In genomic region chr8:122574667-122575251, GRCm38 (mm10) we compare ENCODE assay signal across 9 mouse cellular contexts. TPM values are rescaled to one million over a fixed set of nuclear protein-coding genes. Genes with fewer than 3 reads are reported as not detected.
DNase-seq lines count a peak whose midpoint lies in the region; ATAC-seq lines count a peak whose summit lies in the region.
"Had no signal": no experiment of that assay in that cellular context is flagged by ENCODE, and none has a peak within 500 bp of the region (broad histone marks: within the 10 kb centered on the region; RNA-seq: fewer than 3 reads in every experiment).

No protein-coding gene starts in this region.

- no peak overlapping the region for H3K27ac ChIP-seq in hindbrain, embryonic 13.5 days
- peak overlapping the region; percentile 83 for H3K27ac ChIP-seq in liver, embryonic 12.5 days

- peak overlapping the region; percentile 88 for H3K4me2 ChIP-seq in hindbrain, embryonic 13.5 days
- H3K4me2 ChIP-seq in liver, embryonic 12.5 days, result peak overlapping the region; percentile 92

- H3K4me1 ChIP-seq in erythroblast, embryonic 14.5 days (ENCODE audit: control insufficient read depth), result peaks cover 76% of the 10 kb centered on the region
- peaks cover 33% of the 10 kb centered on the region for H3K4me1 ChIP-seq in hindbrain, embryonic 13.5 days (replicated peaks)
- peaks cover 76% of the 10 kb centered on the region for H3K4me1 ChIP-seq in liver, embryonic 12.5 days

- no peak for ATAC-seq in erythroblast, adult 5-6 weeks (replicated peaks; ENCODE audit: low FRiP score, poor library complexity, severe bottlenecking)
- ATAC-seq in hindbrain, embryonic 13.5 days (ENCODE audit: low FRiP score), result no peak
- ATAC-seq in liver, embryonic 12.5 days, result peak; percentile 19; the same call in 1 of the 2 replicates

- H3K27me3 ChIP-seq in erythroblast, embryonic 14.5 days (ENCODE audit: control insufficient read depth), result peaks cover 7% of the 10 kb centered on the region
- H3K27me3 ChIP-seq in hindbrain, embryonic 13.5 days, result 0 out of 2 replicates have a peak, but pooled peaks cover 6% of the 10 kb centered on the region
- no peaks in the 10 kb centered on the region for H3K27me3 ChIP-seq in liver, embryonic 12.5 days (replicated peaks)

- H3K4me3 ChIP-seq in erythroblast, embryonic 14.5 days (replicated peaks), result peak overlapping the region; percentile 79
- H3K4me3 ChIP-seq in hindbrain, embryonic 13.5 days, result no peak overlapping the region
- peak overlapping the region; percentile 71 for H3K4me3 ChIP-seq in liver, embryonic 12.5 days

- peaks cover 56% of the 10 kb centered on the region for H3K36me3 ChIP-seq in erythroblast, embryonic 14.5 days (ENCODE audit: control insufficient read depth)
- peaks cover 41% of the 10 kb centered on the region for H3K36me3 ChIP-seq in hindbrain, embryonic 13.5 days
- peaks cover 53% of the 10 kb centered on the region for H3K36me3 ChIP-seq in liver, embryonic 12.5 days

- intact Hi-C loops in left cerebral cortex, postnatal 10 days (cut with DNase I), result no loop called here
- intact Hi-C loops in left cerebral cortex, postnatal 25 days (cut with DNase I), result no loop called here

- 41% methylated on average over 10 of the region's 10 CpGs for WGBS in hindbrain, embryonic 13.5 days
- WGBS in liver, embryonic 12.5 days (ENCODE audit: insufficient replicate concordance), result 15% methylated on average over 10 of the region's 10 CpGs

- H3K9me3 ChIP-seq in erythroblast, embryonic 14.5 days (ENCODE audit: control insufficient read depth, low read length), result no peaks in the 10 kb centered on the region; the same call in 1 of the 2 replicates
- H3K9me3 ChIP-seq in hindbrain, embryonic 13.5 days, result no peaks in the 10 kb centered on the region
- no peaks in the 10 kb centered on the region for H3K9me3 ChIP-seq in liver, embryonic 12.5 days (replicated peaks)

- H3K9ac ChIP-seq in hindbrain, embryonic 13.5 days, result 0 out of 2 replicates have a peak overlapping the region, but pooled peaks have one; percentile 20
- peak overlapping the region; percentile 77 for H3K9ac ChIP-seq in liver, embryonic 12.5 days

- peak; percentile 51 for DNase-seq in 416B (ENCODE audit: low read depth)
- no peak for DNase-seq in left cerebral cortex, postnatal 10 days (ENCODE audit: extremely low spot score in 1 of 2, low spot score in 2 of 2)
- no peak for DNase-seq in right cerebral cortex, adult 18-20 months
- no peak for DNase-seq in left cerebral cortex, postnatal 25 days (ENCODE audit: low spot score in 2 of 2)
- DNase-seq: cerebellum, adult 11-12 months had no signal

RNA-seq across cellular contexts. Expression of gene Aprt, which starts 1.9 kb away (rescaled TPM):
- polyA plus RNA-seq in erythroblast, embryonic 14.5 days (2012), result 4.8 and 8.0 TPM in 2 replicates
- 77.1 and 85.7 TPM in 2 replicates for total RNA-seq in erythroblast, adult 5-6 weeks (2015; ENCODE audit: low replicate concordance)
- 20.6 and 30.2 TPM in 2 replicates for total RNA-seq in erythroblast, adult 5-6 weeks (2017; ENCODE audit: low replicate concordance)
- polyA plus RNA-seq in hindbrain, embryonic 13.5 days (2015; fragmentation: Nextera tagmentation; extraction: Ambion mirVana), result 153 and 157 TPM in 2 replicates
- 226 and 253 TPM in 2 replicates for polyA plus RNA-seq in liver, embryonic 12.5 days (2016; fragmentation: Nextera tagmentation; extraction: Ambion mirVana)
- total RNA-seq in left cerebral cortex, postnatal 10 days (2021), result 10 to 100 TPM; 80.3 to 89.9 TPM
- total RNA-seq in left cerebral cortex, postnatal 25 days (2021), result 10 to 100 TPM; 56.6 to 60.4 TPM

RNA-seq across cellular contexts. Expression of gene Cdt1, which starts 6.9 kb away (rescaled TPM):
- 94.9 and 97.5 TPM in 2 replicates for polyA plus RNA-seq in erythroblast, embryonic 14.5 days (2012)
- total RNA-seq in erythroblast, adult 5-6 weeks (2015; ENCODE audit: low replicate concordance), result 16.1 and 24.2 TPM in 2 replicates
- 38.2 and 47.5 TPM in 2 replicates for total RNA-seq in erythroblast, adult 5-6 weeks (2017; ENCODE audit: low replicate concordance)
- polyA plus RNA-seq in hindbrain, embryonic 13.5 days (2015; fragmentation: Nextera tagmentation; extraction: Ambion mirVana), result 9.9 and 10.4 TPM in 2 replicates
- 65.7 and 66.8 TPM in 2 replicates for polyA plus RNA-seq in liver, embryonic 12.5 days (2016; fragmentation: Nextera tagmentation; extraction: Ambion mirVana)
- 1 to 10 TPM; 3.9 to 4.2 TPM for total RNA-seq in left cerebral cortex, postnatal 10 days (2021)
- 1 to 10 TPM; 1.7 to 3.1 TPM for total RNA-seq in left cerebral cortex, postnatal 25 days (2021)

RNA-seq across cellular contexts. Expression of gene Piezo1, which starts 23.6 kb away (rescaled TPM):
- polyA plus RNA-seq in erythroblast, embryonic 14.5 days (2012), result 22.2 and 31.8 TPM in 2 replicates
- 12.1 and 17.1 TPM in 2 replicates for total RNA-seq in erythroblast, adult 5-6 weeks (2015; ENCODE audit: low replicate concordance)
- 14.7 and 23.0 TPM in 2 replicates for total RNA-seq in erythroblast, adult 5-6 weeks (2017; ENCODE audit: low replicate concordance)
- polyA plus RNA-seq in hindbrain, embryonic 13.5 days (2015; fragmentation: Nextera tagmentation; extraction: Ambion mirVana), result 2.5 and 3.2 TPM in 2 replicates
- 21.7 and 24.4 TPM in 2 replicates for polyA plus RNA-seq in liver, embryonic 12.5 days (2016; fragmentation: Nextera tagmentation; extraction: Ambion mirVana)
- total RNA-seq in left cerebral cortex, postnatal 10 days (2021), result 10 to 100 TPM; 15.0 to 17.9 TPM
- 1 to 10 TPM; 5.6 to 6.3 TPM for total RNA-seq in left cerebral cortex, postnatal 25 days (2021)

RNA-seq across cellular contexts. Expression of gene Galns, which starts 36.5 kb away (rescaled TPM):
- 0.07 and 0.08 TPM in 2 replicates for polyA plus RNA-seq in erythroblast, embryonic 14.5 days (2012)
- 8.6 and 23.2 TPM in 2 replicates for total RNA-seq in erythroblast, adult 5-6 weeks (2015; ENCODE audit: low replicate concordance)
- total RNA-seq in erythroblast, adult 5-6 weeks (2017; ENCODE audit: low replicate concordance), result 8.6 and 15.5 TPM in 2 replicates
- polyA plus RNA-seq in hindbrain, embryonic 13.5 days (2015; fragmentation: Nextera tagmentation; extraction: Ambion mirVana), result 5.4 and 6.1 TPM in 2 replicates
- 4.6 TPM in 2 replicates for polyA plus RNA-seq in liver, embryonic 12.5 days (2016; fragmentation: Nextera tagmentation; extraction: Ambion mirVana)
- 10 to 100 TPM; 12.5 to 14.6 TPM for total RNA-seq in left cerebral cortex, postnatal 10 days (2021)
- 1 to 10 TPM; 7.4 to 9.1 TPM for total RNA-seq in left cerebral cortex, postnatal 25 days (2021)

RNA-seq across cellular contexts. Expression of gene Trappc2l, which starts 36.7 kb away (rescaled TPM):
- 0.16 and 0.80 TPM in 2 replicates for polyA plus RNA-seq in erythroblast, embryonic 14.5 days (2012)
- total RNA-seq in erythroblast, adult 5-6 weeks (2015; ENCODE audit: low replicate concordance), result 17.7 and 26.8 TPM in 2 replicates
- 9.1 and 10.2 TPM in 2 replicates for total RNA-seq in erythroblast, adult 5-6 weeks (2017; ENCODE audit: low replicate concordance)
- polyA plus RNA-seq in hindbrain, embryonic 13.5 days (2015; fragmentation: Nextera tagmentation; extraction: Ambion mirVana), result 98.9 and 101 TPM in 2 replicates
- polyA plus RNA-seq in liver, embryonic 12.5 days (2016; fragmentation: Nextera tagmentation; extraction: Ambion mirVana), result 27.2 and 30.0 TPM in 2 replicates
- 10 to 100 TPM; 81.8 to 83.6 TPM for total RNA-seq in left cerebral cortex, postnatal 10 days (2021)
- total RNA-seq in left cerebral cortex, postnatal 25 days (2021), result 10 to 100 TPM; 81.3 to 87.8 TPM
